Mouse (Mus musculus) Patski (cell line): ENCODE measurements around the gene Stx3. TPM values are rescaled to one million over a fixed set of nuclear protein-coding genes. Genes with fewer than 3 reads are reported as not detected.

Source experiments
- ATAC-seq: fragments of 100-300 bp; one replicate; pipeline ENCODE4 v1.8.0; 2021
- CTCF ChIA-PET: fragments of 350-600 bp; sonication (Branson Sonifier 250); formaldehyde crosslinking; loops from one replicate; lab custom pipeline; 2022; ENCODE audit warnings: inconsistent platforms; lab: Charles Lee
- POLR2A ChIA-PET: fragments of 350-600 bp; sonication (Branson Sonifier 250); formaldehyde crosslinking; loops from one replicate; lab custom pipeline; 2022; ENCODE audit warnings: antibody characterized with exemption, inconsistent platforms; lab: Charles Lee
- DNase-seq: peaks from one replicate; pipeline ENCODE4 v3.0.0-alpha.2; 2011; ENCODE audit warnings: low read depth, low spot score
- H3K27me3 ChIP-seq: fragments of 371-371 bp; one replicate; pipeline ENCODE4 v1.5.1; 2021
- CTCF ChIP-seq: fragments of 100-300 bp; IDR thresholded peaks from one replicate; pipeline ENCODE4 v1.5.1; 2021
- in situ Hi-C: fragments of 300-500 bp; cut with MboI; formaldehyde crosslinking; loops from 3 replicates; pipeline ENCODE4 v1.11.1; 2018; ENCODE audit warnings: low pct_unique_long_range_greater_than_20kb, mixed read lengths
- polyA plus RNA-seq: library from polyadenylated mRNA; unstranded; gene quantifications from one replicate; pipeline ENCODE4 v1.2.3, GENCODE M21; 2021

Stx3 gene
- polyA plus RNA-seq, 1 experiment from 2014 or later: 45.4 TPM

- DNase-seq (no peak), ATAC-seq (no peak)
- ChIA-PET POLR2A (interaction anchor here (0.8 kb wide), 1 partner anchor 94 kb away, joined by 3 read pairs; no protein-coding TSS in a partner anchor), CTCF (interaction anchor here (0.9 to 4.7 kb wide), 13 partner anchors 10 to 218 kb away, joined by 3 to 24 read pairs (median 4); partner anchors contain the start of gene Mrpl16)
- TF ChIP-seq CTCF: peak; percentile 75
- H3K27me3 ChIP-seq: no peaks in the 10 kb centered on the region
- in situ Hi-C loops: loop anchor here (5.0 kb wide), 1 partner anchor 193 kb away; no protein-coding TSS in a partner anchor
These were observed 597 bp upstream of the Stx3 start for GRCm38 (mm10) chr19:11819800-11820199.

DNA sequence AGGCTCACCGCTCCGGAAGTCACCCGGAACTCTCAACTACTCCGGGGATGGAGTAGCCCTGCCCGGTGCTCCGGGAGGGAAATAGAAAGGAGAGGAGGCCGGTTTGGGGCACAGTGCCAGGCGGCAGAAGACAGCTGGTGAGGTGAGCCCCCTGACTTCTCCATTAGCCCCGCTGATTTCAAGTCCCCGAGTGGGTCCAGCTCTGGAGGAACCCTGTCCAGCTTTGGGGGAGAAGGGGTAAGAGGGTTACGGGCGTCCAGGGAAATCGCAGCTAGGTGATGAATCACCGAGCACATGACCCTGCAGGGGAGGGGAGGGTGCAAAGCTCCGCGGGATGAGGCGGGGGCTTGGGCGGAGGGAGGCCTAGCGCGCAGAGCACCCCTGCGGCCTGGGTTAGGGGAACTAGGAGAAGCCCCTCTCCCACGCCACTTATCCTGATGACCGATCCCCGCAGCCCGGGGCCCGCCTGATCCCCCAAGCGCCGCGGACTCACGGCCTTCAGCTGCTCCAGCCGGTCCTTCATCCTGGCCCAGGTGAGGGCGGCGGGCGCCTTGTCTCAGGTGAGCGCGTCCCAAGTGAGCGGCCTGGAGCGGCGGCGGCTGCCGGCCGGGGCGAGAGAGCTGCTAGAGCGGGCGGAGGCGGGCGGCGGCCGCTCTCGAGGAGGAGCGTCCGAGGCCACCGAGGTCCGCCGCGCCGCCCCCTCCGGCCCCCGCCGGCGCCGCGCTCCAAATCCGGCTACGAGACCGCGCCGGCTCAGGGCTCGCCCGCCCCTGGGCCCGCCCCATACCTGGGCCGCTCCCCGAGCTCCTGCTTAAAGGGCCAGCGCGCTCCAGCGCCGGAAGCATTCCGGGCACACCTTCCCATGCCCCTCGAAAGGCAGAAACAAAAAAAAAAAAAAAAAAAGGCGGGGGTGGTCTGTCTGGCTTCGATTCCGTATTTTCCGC is 732 bp downstream of the Stx3 start:
- no peak for TF ChIP-seq CTCF
- POLR2A ChIA-PET: interaction anchor here (0.7 to 1.4 kb wide), 5 partner anchors 10 to 154 kb away, joined by 3 to 4 read pairs (median 3); no protein-coding TSS in a partner anchor
- in situ Hi-C loops: loop anchor here (5.0 kb wide), 1 partner anchor 194 kb away; no protein-coding TSS in a partner anchor
- DNase-seq: no peak
- H3K27me3 ChIP-seq: no peaks in the 10 kb centered on the region
- CTCF ChIA-PET: interaction anchor here (0.7 to 4.7 kb wide), 6 partner anchors 9 to 205 kb away, joined by 3 to 24 read pairs (median 10); partner anchors contain the start of gene Mrpl16
- ATAC-seq: peak; percentile 87

- no peak for TF ChIP-seq CTCF
- no peaks in the 10 kb centered on the region for H3K27me3 ChIP-seq
- no peak for ATAC-seq
- CTCF ChIA-PET: interaction anchor here (1.2 to 4.7 kb wide), 5 partner anchors 10 to 49 kb away, joined by 3 to 24 read pairs (median 16); partner anchors contain the start of gene Mrpl16
- no peak for DNase-seq
- in situ Hi-C loops: loop anchor here (5.0 kb wide), 1 partner anchor 195 kb away; no protein-coding TSS in a partner anchor
- POLR2A ChIA-PET: interaction anchor here (1.1 to 1.4 kb wide), 2 partner anchors 9 to 39 kb away, joined by 3 to 4 read pairs; no protein-coding TSS in a partner anchor
These were observed 1.6 kb downstream of the Stx3 start for GRCm38 (mm10) chr19:11817586-11817985.

DNA sequence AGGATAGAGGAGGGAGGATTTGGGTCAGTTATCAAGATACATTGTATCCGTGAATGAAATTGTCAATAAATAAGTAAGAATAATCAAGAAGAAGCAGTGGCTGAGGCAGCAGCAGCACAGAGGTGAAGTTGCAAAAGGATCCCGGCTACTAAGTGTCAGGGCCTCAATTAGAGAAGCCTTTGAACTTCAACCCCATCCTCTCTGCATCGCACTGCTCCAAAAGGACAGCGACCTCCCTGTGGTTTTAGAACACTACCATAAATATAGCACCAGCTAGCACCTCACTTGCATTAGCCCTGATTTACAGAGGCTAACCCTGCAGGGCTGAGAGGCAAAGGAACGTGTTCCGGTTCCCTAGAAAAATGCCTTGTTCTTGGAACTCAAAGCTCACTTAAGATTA is 2.5 kb downstream of the Stx3 start:
- ChIA-PET CTCF (interaction anchor here (0.8 to 4.7 kb wide), 4 partner anchors 9 to 158 kb away, joined by 3 to 24 read pairs (median 10); no protein-coding TSS in a partner anchor), POLR2A (interaction anchor here (0.7 kb wide), 1 partner anchor 997 kb away, joined by 3 read pairs; no protein-coding TSS in a partner anchor)
- no peak for DNase-seq

GRCm38 (mm10) chr19:11814742-11815333 is 4.4 kb downstream of the Stx3 start:
- ATAC-seq (no peak), DNase-seq (no peak)
- no peaks in the 10 kb centered on the region for H3K27me3 ChIP-seq
- TF ChIP-seq CTCF: no peak
- ChIA-PET CTCF (interaction anchor here (1.5 kb wide), 1 partner anchor 8 kb away, joined by 3 read pairs; no protein-coding TSS in a partner anchor), POLR2A (interaction anchor here (1.2 kb wide), 1 partner anchor 197 kb away, joined by 3 read pairs; no protein-coding TSS in a partner anchor)
- in situ Hi-C loops: loop anchor here (5.0 kb wide), 1 partner anchor 197 kb away; no protein-coding TSS in a partner anchor

More for the DNA sequence above, 2.5 kb downstream of the Stx3 start:
- in situ Hi-C loops: loop anchor here (5.0 kb wide), 1 partner anchor 196 kb away; no protein-coding TSS in a partner anchor
- TF ChIP-seq CTCF: no peak
- H3K27me3 ChIP-seq: no peaks in the 10 kb centered on the region
- no peak for ATAC-seq

GRCm38 (mm10) chr19:11813649-11814048 is 5.6 kb downstream of the Stx3 start:
- POLR2A ChIA-PET: interaction anchor here (0.7 to 1.2 kb wide), 2 partner anchors 195 to 198 kb away, joined by 3 read pairs; no protein-coding TSS in a partner anchor
- no peaks in the 10 kb centered on the region for H3K27me3 ChIP-seq
- DNase-seq: no peak
- in situ Hi-C loops: no loop called here
- no peak for TF ChIP-seq CTCF
- CTCF ChIA-PET: no interaction called here
- ATAC-seq: no peak

- in situ Hi-C loops: no loop called here
- no peak for DNase-seq
- CTCF ChIA-PET: no interaction called here
- no peak for TF ChIP-seq CTCF
- POLR2A ChIA-PET: no interaction called here
- no peaks in the 10 kb centered on the region for H3K27me3 ChIP-seq
- ATAC-seq: peak; percentile 31
These were observed 6.1 kb downstream of the Stx3 start for GRCm38 (mm10) chr19:11813136-11813535.

DNA sequence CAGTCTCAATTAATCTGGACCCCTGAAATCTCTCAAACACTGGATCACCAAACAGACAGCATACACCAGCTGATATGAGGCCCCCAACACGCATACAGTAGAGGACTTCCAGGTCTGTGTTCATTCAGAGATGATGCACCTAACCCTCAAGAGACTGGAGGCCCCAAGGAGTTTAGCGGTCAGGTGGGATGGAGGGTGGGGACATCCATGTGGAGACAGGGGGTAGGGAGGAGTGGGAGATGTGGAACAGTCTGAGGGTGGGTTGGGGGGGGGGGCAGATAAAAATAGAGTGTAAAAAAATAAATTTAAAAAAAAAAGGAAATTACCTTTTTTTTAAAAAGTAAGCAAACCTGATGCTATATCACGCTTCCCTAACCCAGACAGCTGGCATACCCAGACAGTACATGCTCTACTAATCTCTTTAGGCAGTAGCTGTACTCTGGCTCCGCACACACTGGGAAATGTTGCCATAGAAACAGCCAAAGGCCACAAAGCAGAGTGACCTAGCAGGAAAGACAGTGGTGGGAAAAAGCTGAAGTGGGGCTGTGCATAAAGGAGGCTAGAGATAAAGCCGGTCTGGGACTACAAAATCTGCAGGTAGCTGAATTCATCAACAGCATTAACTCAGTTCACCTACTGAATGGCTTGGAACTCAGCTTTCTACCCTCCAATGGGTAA is 7.4 kb downstream of the Stx3 start:
- in situ Hi-C loops: no loop called here
- ChIA-PET POLR2A (interaction anchor here (0.8 kb wide), 1 partner anchor 9 kb away, joined by 3 read pairs; no protein-coding TSS in a partner anchor), CTCF (interaction anchor here (0.8 kb wide), 1 partner anchor 9 kb away, joined by 3 read pairs; no protein-coding TSS in a partner anchor)
- no peak for TF ChIP-seq CTCF
- no peak for ATAC-seq
- no peak for DNase-seq
- H3K27me3 ChIP-seq: no peaks in the 10 kb centered on the region

GRCm38 (mm10) chr19:11810856-11811255 is 8.3 kb downstream of the Stx3 start:
- ChIA-PET CTCF (interaction anchor here (1.1 to 1.8 kb wide), 2 partner anchors 9 to 33 kb away, joined by 3 to 8 read pairs; no protein-coding TSS in a partner anchor), POLR2A (no interaction called here)
- in situ Hi-C loops: no loop called here
- no peak for TF ChIP-seq CTCF
- ATAC-seq (no peak), DNase-seq (no peak)
- no peaks in the 10 kb centered on the region for H3K27me3 ChIP-seq
